Mouse (Mus musculus) frontal cortex, postnatal 36 days (tissue): ENCODE data around the gene Rgs14.

Experiments used
- DNase-seq, 2 experiments: peaks; one replicate each; pipeline ENCODE4 v3.0.0; 2022; ENCODE audit warnings: low spot score in 2 of 2

The Rgs14 gene

GRCm38 (mm10) chr13:55369531-55370114, at the start of gene Rgs14:
TSS of gene Rgs14 (plus strand) at chr13:55369732.
- peak; percentile 41 to 58 for DNase-seq

GRCm38 (mm10) chr13:55319931-55320533, 49.5 kb upstream of the Rgs14 start, which contains the start of gene Prelid1:
TSS of gene Prelid1 (plus strand) at chr13:55320500.
- DNase-seq = no peak

- peak; percentile 80 to 87 for DNase-seq
These were observed 48.0 kb upstream of the Rgs14 start, which contains the start of gene Rab24 for GRCm38 (mm10) chr13:55321434-55322129. TSS of gene Rab24 (minus strand) at chr13:55321946.

GRCm38 (mm10) chr13:55322130-55322825, 47.3 kb upstream of the Rgs14 start:
- peak in 1 of 2 experiments; percentile 57 for DNase-seq

- DNase-seq = peak; percentile 33 to 39
These were observed 43.9 kb upstream of the Rgs14 start for GRCm38 (mm10) chr13:55325596-55325995.

GRCm38 (mm10) chr13:55327169-55327568, 42.4 kb upstream of the Rgs14 start:
- DNase-seq = no peak

- DNase-seq = peak; percentile 93 to 96
These were observed 41.9 kb upstream of the Rgs14 start for GRCm38 (mm10) chr13:55327633-55328032.

- DNase-seq = no peak
These were observed 41.4 kb upstream of the Rgs14 start for GRCm38 (mm10) chr13:55328171-55328570.

- DNase-seq = no peak
These were observed 40.9 kb upstream of the Rgs14 start for GRCm38 (mm10) chr13:55328641-55329040.

- DNase-seq = no peak
These were observed 40.3 kb upstream of the Rgs14 start for GRCm38 (mm10) chr13:55329109-55329682.

- peak; percentile 77 to 84 for DNase-seq
These were observed 39.6 kb upstream of the Rgs14 start, which contains the start of gene Mxd3 for GRCm38 (mm10) chr13:55329683-55330566. TSS of gene Mxd3 (minus strand) at chr13:55329823.

- DNase-seq = no peak
These were observed 38.7 kb upstream of the Rgs14 start for GRCm38 (mm10) chr13:55330567-55331400.

GRCm38 (mm10) chr13:55332331-55332730, 37.2 kb upstream of the Rgs14 start:
- no peak for DNase-seq

GRCm38 (mm10) chr13:55335701-55336100, 33.8 kb upstream of the Rgs14 start:
- DNase-seq = no peak

GRCm38 (mm10) chr13:55337341-55337975, 32.1 kb upstream of the Rgs14 start:
- no peak for DNase-seq

- no peak for DNase-seq
These were observed 31.1 kb upstream of the Rgs14 start for GRCm38 (mm10) chr13:55338131-55339054.

GRCm38 (mm10) chr13:55339259-55339658, 30.3 kb upstream of the Rgs14 start:
- DNase-seq = no peak

GRCm38 (mm10) chr13:55342469-55342868, 27.1 kb upstream of the Rgs14 start:
- no peak for DNase-seq
